Mouse (Mus musculus) megakaryocyte, adult 5-6 weeks (primary cell): Measurements from ENCODE around the gene Elp4. TPM values are rescaled to one million over a fixed set of nuclear protein-coding genes. Genes with fewer than 3 reads are reported as not detected.

Source experiments
- ATAC-seq: 2 replicates; pipeline ENCODE4 v1.8.0; 2016; ENCODE audit warnings: mild to moderate bottlenecking, inconsistent platforms; ENCODE audit not compliant: poor library complexity, severe bottlenecking
- total RNA-seq, 2 experiments: library from RNA; stranded (forward) in 1 of 2; stranded (reverse) in 1 of 2; fragments of 153-499, 151-499 nt in 1 of 2; fragments of 221-1000, 200-1000 nt in 1 of 2; gene quantifications; 2 replicates each; pipeline versions ENCODE4 v1.2.3 to v1.2.4; 2015 to 2017

Elp4 gene
- total RNA-seq, 2 experiments from 2014 or later, result 8.7 to 9.9 TPM

DNA sequence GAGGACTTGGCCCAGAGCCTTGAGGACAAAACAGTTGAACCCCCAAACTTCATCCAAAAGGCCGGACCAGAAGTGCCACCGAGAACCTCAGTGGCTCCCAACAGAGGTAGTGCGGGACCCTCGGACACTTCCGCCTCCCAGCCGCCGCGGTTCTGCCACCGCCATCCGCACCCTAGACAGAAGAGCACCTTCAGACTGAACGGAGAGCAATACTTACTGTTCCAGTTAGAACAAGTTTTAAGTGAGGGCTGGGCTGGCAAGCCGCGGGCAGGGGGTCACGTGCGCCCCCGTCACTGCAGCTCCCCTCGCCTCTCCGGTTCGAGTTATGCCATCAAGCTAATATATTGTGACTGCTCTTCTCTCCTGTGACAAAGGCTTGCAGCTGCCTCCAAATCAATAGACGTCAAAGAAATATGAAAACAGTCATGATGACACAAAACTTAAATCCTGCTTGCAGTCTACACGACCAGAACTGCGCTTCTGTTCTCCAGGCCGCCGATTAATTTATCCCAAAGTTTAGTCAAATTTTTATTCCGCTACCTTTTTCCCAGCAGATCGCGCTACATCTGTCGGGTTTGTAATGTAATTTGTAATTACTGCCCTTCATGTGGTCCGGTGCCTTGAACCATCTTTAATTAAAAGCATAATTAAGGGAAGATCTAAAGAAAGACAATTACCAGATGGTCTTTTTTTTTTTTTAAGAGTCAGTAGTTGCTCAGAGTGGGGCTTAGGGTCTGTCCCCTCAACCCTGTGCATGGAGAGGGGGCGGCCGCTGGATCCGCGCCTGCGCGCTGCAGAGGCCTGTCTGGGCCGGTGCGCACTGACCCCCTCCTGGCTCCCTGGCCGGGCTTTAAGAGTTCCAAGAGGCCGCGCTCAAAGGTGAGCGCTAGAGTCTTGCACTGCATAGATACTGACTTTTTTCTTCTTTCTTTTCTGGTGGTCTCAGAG is 244.2 kb downstream of the Elp4 start:
- no peak for ATAC-seq

DNA sequence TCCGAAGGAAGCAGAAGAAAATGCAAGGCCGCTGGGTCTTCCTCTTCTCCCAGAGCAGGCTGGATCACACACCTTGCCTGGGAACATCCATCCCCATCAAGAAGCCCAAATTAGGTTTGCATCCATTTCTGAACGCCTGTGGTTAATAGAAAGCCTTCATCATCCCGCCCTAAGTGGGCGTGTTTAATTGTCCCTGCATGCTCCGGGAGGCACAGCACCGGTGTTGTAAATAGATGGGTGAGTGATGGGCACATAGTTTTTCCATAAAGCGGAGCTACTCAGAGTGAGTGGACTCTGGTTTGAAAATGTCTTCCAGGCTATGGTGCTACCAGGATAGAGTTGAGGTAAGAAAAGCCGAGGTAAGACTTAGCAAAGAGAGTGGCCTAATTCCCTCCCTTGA is 245.0 kb downstream of the Elp4 start:
- ATAC-seq, result no peak

DNA sequence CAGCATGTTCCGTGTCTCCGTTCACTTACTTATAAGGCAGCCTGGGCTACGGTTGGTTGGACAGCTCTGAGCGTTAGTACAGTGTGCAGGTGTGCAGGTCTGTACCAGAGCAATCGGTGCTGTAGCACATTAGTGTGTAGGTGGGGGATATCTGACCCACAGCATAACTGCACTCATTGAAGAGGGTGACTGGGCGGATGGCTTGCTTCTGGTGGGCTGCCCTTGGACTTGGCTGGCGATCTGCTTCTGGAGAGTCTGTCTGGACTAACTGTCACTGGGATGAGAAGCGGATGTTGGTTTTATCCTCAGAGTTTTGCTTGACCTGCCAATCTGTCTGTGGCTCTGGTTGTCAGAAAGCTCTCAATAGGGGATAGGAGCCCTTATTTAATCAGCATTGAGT is 247.9 kb downstream of the Elp4 start:
- no peak for ATAC-seq

Other genes starting within 250 kb of the Elp4 start
- not detected in 2 replicates for gene Pax6, start 235.7 kb downstream of the Elp4 start, total RNA-seq (2015)
- not detected in 2 replicates for gene Pax6, start 235.7 kb downstream of the Elp4 start, total RNA-seq (2017)
- gene Immp1l, start 74 bp upstream of the Elp4 start, total RNA-seq (2015), result 26.2 and 28.9 TPM in 2 replicates
- 26.3 and 26.4 TPM in 2 replicates for gene Immp1l, start 74 bp upstream of the Elp4 start, total RNA-seq (2017)
- gene Dnajc24, start 99.0 kb upstream of the Elp4 start, total RNA-seq (2015), result 14.3 and 22.6 TPM in 2 replicates
- gene Dnajc24, start 99.0 kb upstream of the Elp4 start, total RNA-seq (2017), result 17.2 and 17.8 TPM in 2 replicates